27 mouse cellular contexts compared by ENCODE assay signal in the genomic region with DNA sequence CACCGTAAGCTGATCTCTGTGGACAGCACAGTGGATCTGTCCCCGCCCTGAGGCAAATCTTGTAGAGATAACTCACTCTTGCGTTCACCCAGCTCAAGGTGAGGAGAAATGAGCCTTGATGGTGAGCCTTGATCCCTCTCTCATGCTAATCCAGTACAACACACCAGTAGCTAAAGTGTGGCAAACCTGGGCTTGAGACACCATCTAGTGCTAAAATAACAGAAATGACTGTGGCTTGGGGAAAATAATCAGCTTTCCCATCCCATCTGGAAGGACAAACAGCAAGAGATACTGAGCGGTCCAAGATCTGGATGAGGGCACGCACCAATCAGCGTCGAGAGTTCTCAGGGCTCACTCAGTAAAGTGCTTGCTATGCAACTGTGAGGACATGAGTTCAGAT. TPM values are rescaled to one million over a fixed set of nuclear protein-coding genes. Genes with fewer than 3 reads are reported as not detected.
DNase-seq lines count a peak whose midpoint lies in the region; ATAC-seq and TF ChIP-seq lines count a peak whose summit lies in the region.
"Had no signal": no experiment of that assay in that cellular context is flagged by ENCODE, and none has a peak within 500 bp of the region (broad histone marks: within the 10 kb centered on the region; RNA-seq: fewer than 3 reads in every experiment).

No protein-coding gene starts in this region.

- H3K36me3 ChIP-seq in intestine, postnatal 0 days (ENCODE audit: control insufficient read depth, insufficient read depth), result no peaks in the 10 kb centered on the region
- H3K36me3 ChIP-seq in intestine, embryonic 15.5 days, result no peaks in the 10 kb centered on the region
- H3K36me3 ChIP-seq: forebrain, embryonic 10.5 days; heart, embryonic 12.5 days; heart, embryonic 15.5 days; hindbrain, embryonic 10.5 days; hindbrain, embryonic 13.5 days had no signal

- H3K4me3 ChIP-seq in intestine, postnatal 0 days (ENCODE audit: low read depth, low read length), result no peak overlapping the region
- H3K4me3 ChIP-seq in intestine, embryonic 15.5 days (replicated peaks), result no peak overlapping the region
- no peak overlapping the region for H3K4me3 ChIP-seq in left cerebral cortex, adult 2 months
- H3K4me3 ChIP-seq in cortical plate, adult 2 months (ENCODE audit: insufficient read depth, low read length), result no peak overlapping the region
- H3K4me3 ChIP-seq: forebrain, embryonic 10.5 days; forebrain, embryonic 13.5 days; heart, embryonic 12.5 days; heart, embryonic 15.5 days; hindbrain, embryonic 10.5 days; hindbrain, embryonic 13.5 days had no signal

- no peaks in the 10 kb centered on the region for H3K4me1 ChIP-seq in intestine, postnatal 0 days (replicated peaks; ENCODE audit: control insufficient read depth, insufficient read depth, low read length)
- no peaks in the 10 kb centered on the region for H3K4me1 ChIP-seq in intestine, embryonic 15.5 days (replicated peaks)
- H3K4me1 ChIP-seq in cortical plate, adult 2 months (ENCODE audit: control insufficient read depth, insufficient read depth, low read length), result no peaks in the 10 kb centered on the region
- H3K4me1 ChIP-seq: forebrain, embryonic 10.5 days; forebrain, embryonic 13.5 days; heart, embryonic 12.5 days; heart, embryonic 15.5 days; hindbrain, embryonic 10.5 days; hindbrain, embryonic 13.5 days had no signal

- no peak overlapping the region for H3K9ac ChIP-seq in intestine, postnatal 0 days (ENCODE audit: low read depth, low read length)
- no peak overlapping the region for H3K9ac ChIP-seq in intestine, embryonic 15.5 days
- H3K9ac ChIP-seq: forebrain, embryonic 13.5 days; heart, embryonic 12.5 days; heart, embryonic 15.5 days; hindbrain, embryonic 13.5 days had no signal

- intact Hi-C loops in left cerebral cortex, adult 2 months (cut with DNase I), result no loop called here

- no peaks in the 10 kb centered on the region for H3K27me3 ChIP-seq in intestine, postnatal 0 days (replicated peaks; ENCODE audit: control insufficient read depth, insufficient read depth, low read length)
- H3K27me3 ChIP-seq in intestine, embryonic 15.5 days (replicated peaks), result no peaks in the 10 kb centered on the region
- H3K27me3 ChIP-seq: forebrain, embryonic 13.5 days; heart, embryonic 12.5 days; heart, embryonic 15.5 days; hindbrain, embryonic 13.5 days had no signal

- TF ChIP-seq POLR2A in cortical plate, adult 2 months (IDR thresholded peaks at IDR 0.05; ENCODE audit: extremely low read depth, insufficient read depth, low read length), result no peak

- H3K4me2 ChIP-seq in intestine, postnatal 0 days (replicated peaks; ENCODE audit: low read depth), result no peak overlapping the region
- H3K4me2 ChIP-seq in intestine, embryonic 15.5 days (replicated peaks), result no peak overlapping the region
- H3K4me2 ChIP-seq: forebrain, embryonic 13.5 days; heart, embryonic 12.5 days; heart, embryonic 15.5 days; hindbrain, embryonic 13.5 days had no signal

- no peak for ATAC-seq in intestine, postnatal 0 days
- no peak for ATAC-seq in intestine, embryonic 15.5 days
- no peak for ATAC-seq in cerebellum, adult (ENCODE audit: insufficient number of reproducible peaks, low FRiP score, low TSS enrichment)
- ATAC-seq: CD4-positive, CD25-positive, alpha-beta regulatory T cell, adult 4 months; forebrain, embryonic 13.5 days had no signal

- no peak overlapping the region for H3K27ac ChIP-seq in intestine, postnatal 0 days (ENCODE audit: low read depth, low read length)
- no peak overlapping the region for H3K27ac ChIP-seq in intestine, embryonic 15.5 days
- H3K27ac ChIP-seq in left cerebral cortex, adult 2 months, result no peak overlapping the region
- H3K27ac ChIP-seq in cortical plate, adult 2 months (ENCODE audit: insufficient read depth, low read length), result no peak overlapping the region
- H3K27ac ChIP-seq: forebrain, embryonic 10.5 days; forebrain, embryonic 13.5 days; heart, embryonic 15.5 days; hindbrain, embryonic 10.5 days; hindbrain, embryonic 13.5 days had no signal

- TF ChIP-seq CTCF in intestine, postnatal 0 days (IDR thresholded peaks at IDR 0.05; ENCODE audit: low read depth), result peak; percentile 19; the same call in 1 of the 2 replicates
- TF ChIP-seq CTCF in left cerebral cortex, adult 2 months (IDR thresholded peaks at IDR 0.05), result peak; percentile 4; the same call in 1 of the 2 replicates
- peak; percentile 21; the same call in 1 of the 2 replicates for TF ChIP-seq CTCF in cortical plate, adult 2 months (IDR thresholded peaks at IDR 0.05; ENCODE audit: extremely low read depth, insufficient read depth, low read length)

- no peaks in the 10 kb centered on the region for H3K9me3 ChIP-seq in intestine, postnatal 0 days (ENCODE audit: control insufficient read depth)
- no peaks in the 10 kb centered on the region for H3K9me3 ChIP-seq in intestine, embryonic 15.5 days
- H3K9me3 ChIP-seq: forebrain, embryonic 10.5 days; forebrain, embryonic 13.5 days; heart, embryonic 12.5 days; heart, embryonic 15.5 days; hindbrain, embryonic 10.5 days; hindbrain, embryonic 13.5 days had no signal

- DNase-seq in left cerebral cortex, adult 2 months (ENCODE audit: extremely low spot score in 1 of 2, low spot score in 2 of 2), result no peak
- DNase-seq in left cerebral cortex, adult 9 months (ENCODE audit: low spot score in 2 of 2), result no peak
- DNase-seq: adrenal gland, adult 2 months; adrenal gland, postnatal 14 days; cerebellum, adult 11-12 months; cerebellum, adult 8-10 months; cerebellum, postnatal 10 days; cerebellum, postnatal 36 days; gastrocnemius, postnatal 25 days; heart, adult 18-20 months; heart, postnatal 10 days; heart, postnatal 36 days had no signal

- 82% methylated on average over 7 of the region's 7 CpGs for WGBS in intestine, postnatal 0 days
- WGBS in intestine, embryonic 15.5 days, result 85% methylated on average over 7 of the region's 7 CpGs

RNA-seq across cellular contexts. Expression of gene Cbln4, which starts 50.9 kb away (rescaled TPM):
- 0.29 and 0.33 TPM in 2 replicates for polyA plus RNA-seq in intestine, postnatal 0 days (2015; fragmentation: Nextera tagmentation; extraction: Ambion mirVana)
- polyA plus RNA-seq in intestine, embryonic 15.5 days (2015; fragmentation: Nextera tagmentation; extraction: Ambion mirVana), result 0.05 and 0.15 TPM in 2 replicates
- 10 to 100 TPM; 28.0 to 28.5 TPM for total RNA-seq in left cerebral cortex, adult 2 months (2021)
- 7.5 and 8.2 TPM in 2 replicates for polyA plus RNA-seq in cortical plate, adult 2 months (2012; rRNA removed)
- total RNA-seq: adrenal gland, adult 2 months; adrenal gland, postnatal 14 days; gastrocnemius, adult 8-10 months; gastrocnemius, postnatal 25 days; heart, adult 18-20 months; heart, postnatal 10 days; heart, postnatal 36 days; MEL had no signal
- polyA plus RNA-seq: adrenal gland, adult 2 months; C2C12; gonadal fat pad, adult 2 months had no signal
